Mouse (Mus musculus) stomach, embryonic 14.5 days (tissue): ENCODE data around the gene Lrfn4. TPM values are rescaled to one million over a fixed set of nuclear protein-coding genes. Genes with fewer than 3 reads are reported as not detected.

Experiments
- ATAC-seq: fragments of 200-750 bp; cut with Nextera tagmentation; 2 replicates; pipeline ENCODE4 v1.8.0; 2017; ENCODE audit warnings: low read depth, moderate TSS enrichment; ENCODE audit not compliant: insufficient number of reproducible peaks, insufficient read depth, low FRiP score
- H3K27ac ChIP-seq: fragments of 300-500 bp; sonication (generic); 2 replicates; pipeline ENCODE4 v1.5.1; 2014; ENCODE audit warnings: mild to moderate bottlenecking, low read length, moderate library complexity, mixed read lengths
- H3K27me3 ChIP-seq: fragments of 300-500 bp; sonication (generic); 2 replicates; pipeline ENCODE4 v1.6.1; 2014; ENCODE audit warnings: low read length, control low read depth, mixed read lengths; ENCODE audit not compliant: control insufficient read depth, insufficient read depth
- H3K36me3 ChIP-seq: fragments of 300-500 bp; sonication (generic); 2 replicates; pipeline ENCODE4 v1.6.1; 2014; ENCODE audit warnings: mild to moderate bottlenecking, control low read depth, low read length, moderate library complexity, mixed read lengths; ENCODE audit not compliant: control insufficient read depth, insufficient read depth
- H3K4me1 ChIP-seq: fragments of 300-500 bp; sonication (generic); 2 replicates; pipeline ENCODE4 v1.6.1; 2014; ENCODE audit warnings: low read length, control low read depth, mixed read lengths; ENCODE audit not compliant: control insufficient read depth, insufficient read depth
- H3K4me2 ChIP-seq: fragments of 300-500 bp; sonication (generic); replicated peaks from 2 replicates; pipeline ENCODE4 v1.6.1; 2014; ENCODE audit warnings: low read depth, low read length, control low read depth
- H3K4me3 ChIP-seq: fragments of 300-500 bp; sonication (generic); 2 replicates; pipeline ENCODE4 v1.5.1; 2014; ENCODE audit warnings: low read depth, low read length, control low read depth
- H3K9ac ChIP-seq: fragments of 300-500 bp; sonication (generic); replicated peaks from 2 replicates; pipeline ENCODE4 v1.6.1; 2014; ENCODE audit warnings: low read depth, mild to moderate bottlenecking, control low read depth, low read length, moderate library complexity, mixed read lengths
- H3K9me3 ChIP-seq: fragments of 300-500 bp; sonication (generic); 2 replicates; pipeline ENCODE4 v1.6.1; 2016; ENCODE audit warnings: low read depth, low read length, control low read depth; ENCODE audit not compliant: control insufficient read depth
- WGBS: fragments of 180-500 bp; shearing (Covaris S2); extraction: QIAGEN DNeasy Blood & Tissue Kit; methylation state at CpG from one replicate; pipeline ENCODE4 v1.1.7; 2014; 5-methylcytosine and 5-hydroxymethylcytosine counted together
- polyA plus RNA-seq: library from polyadenylated mRNA; unstranded; fragments of >200 nt; fragmentation: Nextera tagmentation; extraction: Ambion mirVana; gene quantifications from 2 replicates; pipeline ENCODE4 v1.2.1, GENCODE M21; 2014

Gene Lrfn4
- polyA plus RNA-seq, 1 experiment from 2014 or later: 8.3 TPM

- H3K27ac ChIP-seq: no peak overlapping the region
- ATAC-seq: no peak
- peak overlapping the region; percentile 68 for H3K4me3 ChIP-seq
- peak overlapping the region; percentile 84 for H3K4me2 ChIP-seq
- WGBS: 27% methylated on average over 4 of the region's 4 CpGs
- H3K9me3 ChIP-seq: no peaks in the 10 kb centered on the region
- peaks cover 30% of the 10 kb centered on the region for H3K36me3 ChIP-seq
- no peaks in the 10 kb centered on the region for H3K27me3 ChIP-seq
- H3K4me1 ChIP-seq: peaks cover 12% of the 10 kb centered on the region; the same call in 1 of the 2 replicates
- H3K9ac ChIP-seq: peak overlapping the region; percentile 87
These were observed 9.1 kb upstream of the Lrfn4 start for GRCm38 (mm10) chr19:4624406-4625178.

GRCm38 (mm10) chr19:4624006-4624405 is 8.5 kb upstream of the Lrfn4 start:
- no peaks in the 10 kb centered on the region for H3K9me3 ChIP-seq
- H3K9ac ChIP-seq: no peak overlapping the region
- no peak for ATAC-seq
- 90% methylated on average over 12 of the region's 12 CpGs for WGBS
- H3K4me3 ChIP-seq: no peak overlapping the region
- H3K27me3 ChIP-seq: no peaks in the 10 kb centered on the region
- H3K4me1 ChIP-seq: peaks cover 12% of the 10 kb centered on the region; the same call in 1 of the 2 replicates
- H3K36me3 ChIP-seq: peaks cover 30% of the 10 kb centered on the region
- no peak overlapping the region for H3K27ac ChIP-seq
- no peak overlapping the region for H3K4me2 ChIP-seq

- Histone ChIP-seq H3K4me2 (no peak overlapping the region), H3K4me1 (peaks cover 12% of the 10 kb centered on the region; the same call in 1 of the 2 replicates), H3K9me3 (no peaks in the 10 kb centered on the region), H3K27me3 (no peaks in the 10 kb centered on the region), H3K27ac (no peak overlapping the region), H3K9ac (no peak overlapping the region), H3K4me3 (no peak overlapping the region), H3K36me3 (peaks cover 30% of the 10 kb centered on the region)
- WGBS: 92% methylated on average over 9 of the region's 9 CpGs
- ATAC-seq: no peak
These were observed 8.0 kb upstream of the Lrfn4 start for GRCm38 (mm10) chr19:4623419-4623818.

- no peak for ATAC-seq
- Histone ChIP-seq H3K4me1 (peaks cover 12% of the 10 kb centered on the region; the same call in 1 of the 2 replicates), H3K27me3 (no peaks in the 10 kb centered on the region), H3K36me3 (peaks cover 30% of the 10 kb centered on the region), H3K27ac (no peak overlapping the region), H3K4me2 (no peak overlapping the region), H3K9me3 (no peaks in the 10 kb centered on the region), H3K4me3 (no peak overlapping the region), H3K9ac (no peak overlapping the region)
- WGBS: 89% methylated on average over 5 of the region's 5 CpGs
These were observed 7.3 kb upstream of the Lrfn4 start for GRCm38 (mm10) chr19:4622780-4623179.

GRCm38 (mm10) chr19:4620721-4621120 is 5.3 kb upstream of the Lrfn4 start:
- H3K4me3 ChIP-seq: no peak overlapping the region
- 87% methylated on average over 7 of the region's 7 CpGs for WGBS
- no peak overlapping the region for H3K4me2 ChIP-seq
- no peak for ATAC-seq
- H3K27ac ChIP-seq: no peak overlapping the region
- no peaks in the 10 kb centered on the region for H3K27me3 ChIP-seq
- no peak overlapping the region for H3K9ac ChIP-seq
- no peaks in the 10 kb centered on the region for H3K9me3 ChIP-seq
- peaks cover 30% of the 10 kb centered on the region for H3K36me3 ChIP-seq
- peaks cover 13% of the 10 kb centered on the region for H3K4me1 ChIP-seq

- Histone ChIP-seq H3K4me3 (no peak overlapping the region), H3K4me1 (peaks cover 8% of the 10 kb centered on the region), H3K27ac (no peak overlapping the region), H3K27me3 (no peaks in the 10 kb centered on the region), H3K36me3 (peaks cover 30% of the 10 kb centered on the region), H3K9me3 (no peaks in the 10 kb centered on the region), H3K9ac (no peak overlapping the region), H3K4me2 (no peak overlapping the region)
- WGBS: 76% methylated on average over 10 of the region's 10 CpGs
- no peak for ATAC-seq
These were observed 4.0 kb upstream of the Lrfn4 start for GRCm38 (mm10) chr19:4619461-4619860.

GRCm38 (mm10) chr19:4618183-4618582 is 2.7 kb upstream of the Lrfn4 start:
- no peak overlapping the region for H3K27ac ChIP-seq
- H3K9ac ChIP-seq: no peak overlapping the region
- ATAC-seq: no peak
- peaks cover 8% of the 10 kb centered on the region for H3K4me1 ChIP-seq
- H3K4me2 ChIP-seq: no peak overlapping the region
- H3K36me3 ChIP-seq: peaks cover 25% of the 10 kb centered on the region
- H3K27me3 ChIP-seq: no peaks in the 10 kb centered on the region
- no peaks in the 10 kb centered on the region for H3K9me3 ChIP-seq
- no peak overlapping the region for H3K4me3 ChIP-seq
- 33% methylated on average over 18 of the region's 18 CpGs for WGBS

GRCm38 (mm10) chr19:4616546-4616945 is 1.1 kb upstream of the Lrfn4 start:
- H3K4me2 ChIP-seq: no peak overlapping the region
- H3K27ac ChIP-seq: peak overlapping the region; percentile 82; the same call in 1 of the 2 replicates
- H3K9ac ChIP-seq: no peak overlapping the region
- H3K27me3 ChIP-seq: no peaks in the 10 kb centered on the region
- H3K4me3 ChIP-seq: no peak overlapping the region
- H3K4me1 ChIP-seq: peaks cover 8% of the 10 kb centered on the region
- no peaks in the 10 kb centered on the region for H3K9me3 ChIP-seq
- 28% methylated on average over 4 of the region's 4 CpGs for WGBS
- H3K36me3 ChIP-seq: peaks cover 23% of the 10 kb centered on the region; the same call in 1 of the 2 replicates
- no peak for ATAC-seq
